Mouse (Mus musculus) liver, adult 10 weeks (tissue): ENCODE data around the gene Brinp2. TPM values are rescaled to one million over a fixed set of nuclear protein-coding genes. Genes with fewer than 3 reads are reported as not detected.

Experiments used
- polyA plus RNA-seq: library from polyadenylated mRNA; stranded (reverse); fragments of 350-450 nt; fragmentation: Illumina TruSeq; extraction: RNeasy Lipid Tissue Mini Kit (QIAGEN cat#74804); gene quantifications from one replicate; pipeline ENCODE4 v1.2.3, GENCODE M21; 2014; ENCODE audit warnings: low read depth, low replicate concordance

Gene Brinp2
- polyA plus RNA-seq: not detected

GRCm38 (mm10) chr1:158356051-158356461, at the start of gene Brinp2:
Gene Brinp2, minus strand, starts transcription at chr1:158356326.

GRCm38 (mm10) chr1:158361964-158362291, 5.8 kb upstream of the Brinp2 start, which contains the start of gene Astn1:
Gene Astn1, plus strand, starts transcription at chr1:158362273.

Other genes starting within 250 kb of the Brinp2 start
- 0.05 TPM for gene Astn1, start 5.9 kb upstream of the Brinp2 start, polyA plus RNA-seq